Mouse (Mus musculus) bone marrow macrophage, adult 2 months (primary cell): ENCODE data around the gene Lims1.

Experiments
- CTCF ChIP-seq: IDR thresholded peaks from 2 replicates; pipeline ENCODE4 v1.5.1; 2012; ENCODE audit warnings: low read depth, mild to moderate bottlenecking, low read length, moderate library complexity
- POLR2A ChIP-seq: IDR thresholded peaks from 2 replicates; pipeline ENCODE4 v1.6.1; 2012; ENCODE audit warnings: mild to moderate bottlenecking, low read depth, low read length, borderline replicate concordance

GRCm38 (mm10) chr10:58427930-58428329 is 104.7 kb downstream of the Lims1 start:
- TF ChIP-seq CTCF = no peak
- no peak for TF ChIP-seq POLR2A
